Mouse (Mus musculus): ENCODE results near the gene Tcp11. TPM values are rescaled to one million over a fixed set of nuclear protein-coding genes. Genes with fewer than 3 reads are reported as not detected.

Tcp11 gene
- total RNA-seq, 1 experiment = 4.8 TPM

- no peak for TF ChIP-seq HCFC1 (IDR thresholded peaks at IDR 0.05; ENCODE audit: borderline replicate concordance, insufficient read depth, low read length)
- no peak for TF ChIP-seq CHD2 (IDR thresholded peaks at IDR 0.05; ENCODE audit: low read depth, low read length)
- no peak for TF ChIP-seq ZNF384 (IDR thresholded peaks at IDR 0.05; ENCODE audit: low read depth, low read length)
- TF ChIP-seq MAFK (IDR thresholded peaks at IDR 0.05; ENCODE audit: insufficient read depth, low read depth, low read length) = no peak
- no peak for TF ChIP-seq ZC3H11A (IDR thresholded peaks at IDR 0.05; ENCODE audit: borderline replicate concordance, low read depth, low read length)
- H3K36me3 ChIP-seq (ENCODE audit: control insufficient read depth, insufficient read depth, low read length, poor library complexity, severe bottlenecking) = peaks cover 2% of the 10 kb centered on the region; the same call in 1 of the 2 replicates
- in situ Hi-C loops (cut with MboI; ENCODE audit: low sequenced_read_pairs in 2 of 2, unreplicated experiment in 2 of 2) = no loop called here
- H3K4me3 ChIP-seq (ENCODE audit: insufficient read depth in 1 of 2, low read depth in 1 of 2, low read length in 2 of 2, poor library complexity in 1 of 2, severe bottlenecking in 1 of 2) = no peak overlapping the region
- peaks cover 5 to 15% of the 10 kb centered on the region in 2 experiments for H3K4me1 ChIP-seq (ENCODE audit: control insufficient read depth in 2 of 2, insufficient read depth in 2 of 2, low read length in 2 of 2, poor library complexity in 1 of 2)
- no peak overlapping the region for H3K27ac ChIP-seq (ENCODE audit: insufficient read depth, low read depth, low read length, poor library complexity, severe bottlenecking)
- H3K9ac ChIP-seq (ENCODE audit: insufficient read depth, low read depth, low read length, poor library complexity, severe bottlenecking) = no peak overlapping the region
- H3K9me3 ChIP-seq (ENCODE audit: control insufficient read depth, insufficient read depth, low read depth, low read length) = no peaks in the 10 kb centered on the region
- DNase-seq (ENCODE audit: low read depth, low spot score) = no peak
Observed at GRCm38 (mm10) chr17:28032219-28032618, 48.2 kb downstream of the Tcp11 start.

DNA sequence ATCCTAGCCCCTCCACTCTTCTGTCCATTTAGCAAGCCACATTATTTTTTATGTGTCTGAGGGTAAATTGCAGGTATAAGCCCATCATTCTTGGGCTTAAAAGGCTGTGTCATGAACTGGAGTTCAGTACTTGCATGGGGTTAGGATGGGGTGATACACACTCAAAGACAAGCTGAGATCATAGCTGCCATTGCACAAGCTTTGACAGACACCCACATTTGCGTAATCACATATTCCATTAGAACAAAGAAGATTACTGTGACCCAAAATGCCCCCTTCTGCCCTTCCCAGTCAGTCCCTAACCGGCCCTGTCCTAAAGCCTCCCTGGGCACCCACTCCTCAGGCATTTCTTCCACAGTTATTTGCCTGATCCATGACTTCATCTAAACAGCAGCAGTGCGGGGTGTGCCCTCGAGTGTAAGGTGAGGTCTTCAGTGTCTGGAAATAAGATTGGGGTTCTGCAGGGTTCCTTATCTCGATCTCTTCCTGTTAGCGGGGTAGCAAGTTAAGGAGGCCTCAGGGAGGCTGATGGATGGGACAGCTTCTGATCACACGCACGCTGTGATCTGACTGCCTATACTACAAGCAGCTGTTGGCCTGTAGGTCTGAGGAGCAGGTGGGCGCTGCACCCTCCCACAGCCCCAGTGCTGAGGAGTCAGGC lies 49.0 kb downstream of the Tcp11 start:
- no peak overlapping the region for H3K9ac ChIP-seq (ENCODE audit: insufficient read depth, low read depth, low read length, poor library complexity, severe bottlenecking)
- no peaks in the 10 kb centered on the region for H3K9me3 ChIP-seq (ENCODE audit: control insufficient read depth, insufficient read depth, low read depth, low read length)
- peaks cover 5 to 15% of the 10 kb centered on the region in 2 experiments for H3K4me1 ChIP-seq (ENCODE audit: control insufficient read depth in 2 of 2, insufficient read depth in 2 of 2, low read length in 2 of 2, poor library complexity in 1 of 2)
- H3K36me3 ChIP-seq (ENCODE audit: control insufficient read depth, insufficient read depth, low read length, poor library complexity, severe bottlenecking) = peaks cover 4% of the 10 kb centered on the region; the same call in 1 of the 2 replicates
- no peak for DNase-seq (ENCODE audit: low read depth, low spot score)
- in situ Hi-C loops (cut with MboI; ENCODE audit: low sequenced_read_pairs in 2 of 2, unreplicated experiment in 2 of 2) = no loop called here
- no peak overlapping the region for H3K4me3 ChIP-seq (ENCODE audit: insufficient read depth in 1 of 2, low read depth in 1 of 2, low read length in 2 of 2, poor library complexity in 1 of 2, severe bottlenecking in 1 of 2)
- no peak overlapping the region for H3K27ac ChIP-seq (ENCODE audit: insufficient read depth, low read depth, low read length, poor library complexity, severe bottlenecking)
- no peak for TF ChIP-seq CHD2 (IDR thresholded peaks at IDR 0.05; ENCODE audit: low read depth, low read length)
- TF ChIP-seq ZC3H11A (IDR thresholded peaks at IDR 0.05; ENCODE audit: borderline replicate concordance, low read depth, low read length) = no peak

DNA sequence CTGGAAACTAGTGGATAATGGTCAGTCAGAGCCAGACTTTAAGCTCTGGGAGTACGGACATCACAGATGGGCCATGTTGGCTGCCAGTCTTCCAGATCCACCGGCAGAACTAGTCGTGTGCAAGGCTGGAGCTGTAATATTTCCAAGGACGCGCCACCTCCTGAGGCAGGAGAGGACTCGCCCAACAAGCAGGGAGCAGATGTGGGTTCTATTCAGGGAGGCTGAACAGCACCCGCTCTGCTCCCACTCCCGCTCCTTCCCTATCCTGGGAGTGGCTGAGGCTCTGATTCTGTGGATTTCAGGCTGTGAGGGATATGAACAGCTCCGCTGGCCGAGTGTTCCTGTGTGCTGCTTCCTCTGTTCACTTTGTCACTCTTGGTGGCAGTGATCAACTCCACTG lies 50.0 kb downstream of the Tcp11 start:
- Histone ChIP-seq H3K9ac (ENCODE audit: insufficient read depth, low read depth, low read length, poor library complexity, severe bottlenecking) (no peak overlapping the region), H3K4me1 (ENCODE audit: control insufficient read depth in 2 of 2, insufficient read depth in 2 of 2, low read length in 2 of 2, poor library complexity in 1 of 2) (peaks cover 5 to 15% of the 10 kb centered on the region in 2 experiments), H3K9me3 (ENCODE audit: control insufficient read depth, insufficient read depth, low read depth, low read length) (no peaks in the 10 kb centered on the region), H3K36me3 (ENCODE audit: control insufficient read depth, insufficient read depth, low read length, poor library complexity, severe bottlenecking) (peaks cover 4% of the 10 kb centered on the region; the same call in 1 of the 2 replicates), H3K27ac (ENCODE audit: insufficient read depth, low read depth, low read length, poor library complexity, severe bottlenecking) (no peak overlapping the region), H3K4me3 (ENCODE audit: insufficient read depth in 1 of 2, low read depth in 1 of 2, low read length in 2 of 2, poor library complexity in 1 of 2, severe bottlenecking in 1 of 2) (no peak overlapping the region)
- DNase-seq (ENCODE audit: low read depth, low spot score) = no peak
- in situ Hi-C loops (cut with MboI; ENCODE audit: low sequenced_read_pairs in 2 of 2, unreplicated experiment in 2 of 2) = no loop called here
- TF ChIP-seq ZNF384 (IDR thresholded peaks at IDR 0.05; ENCODE audit: low read depth, low read length) (no peak), HCFC1 (IDR thresholded peaks at IDR 0.05; ENCODE audit: borderline replicate concordance, insufficient read depth, low read length) (no peak), MAFK (IDR thresholded peaks at IDR 0.05; ENCODE audit: insufficient read depth, low read depth, low read length) (no peak), CHD2 (IDR thresholded peaks at IDR 0.05; ENCODE audit: low read depth, low read length) (no peak), ZC3H11A (IDR thresholded peaks at IDR 0.05; ENCODE audit: borderline replicate concordance, low read depth, low read length) (no peak)

- Histone ChIP-seq H3K36me3 (ENCODE audit: control insufficient read depth, insufficient read depth, low read length, poor library complexity, severe bottlenecking) (peaks cover 4% of the 10 kb centered on the region; the same call in 1 of the 2 replicates), H3K9ac (ENCODE audit: insufficient read depth, low read depth, low read length, poor library complexity, severe bottlenecking) (no peak overlapping the region), H3K4me1 (ENCODE audit: control insufficient read depth in 2 of 2, insufficient read depth in 2 of 2, low read length in 2 of 2, poor library complexity in 1 of 2) (peaks cover 5 to 13% of the 10 kb centered on the region in 2 experiments), H3K4me3 (ENCODE audit: insufficient read depth in 1 of 2, low read depth in 1 of 2, low read length in 2 of 2, poor library complexity in 1 of 2, severe bottlenecking in 1 of 2) (no peak overlapping the region), H3K27ac (ENCODE audit: insufficient read depth, low read depth, low read length, poor library complexity, severe bottlenecking) (no peak overlapping the region), H3K9me3 (ENCODE audit: control insufficient read depth, insufficient read depth, low read depth, low read length) (no peaks in the 10 kb centered on the region)
- no peak for DNase-seq (ENCODE audit: low read depth, low spot score)
- in situ Hi-C loops (cut with MboI; ENCODE audit: low sequenced_read_pairs in 2 of 2, unreplicated experiment in 2 of 2) = no loop called here
- no peak for TF ChIP-seq CHD2 (IDR thresholded peaks at IDR 0.05; ENCODE audit: low read depth, low read length)
Observed at GRCm38 (mm10) chr17:28029308-28029707, 51.1 kb downstream of the Tcp11 start.

- in situ Hi-C loops (cut with MboI; ENCODE audit: low sequenced_read_pairs in 2 of 2, unreplicated experiment in 2 of 2) = no loop called here
- Histone ChIP-seq H3K27ac (ENCODE audit: insufficient read depth, low read depth, low read length, poor library complexity, severe bottlenecking) (no peak overlapping the region), H3K9me3 (ENCODE audit: control insufficient read depth, insufficient read depth, low read depth, low read length) (no peaks in the 10 kb centered on the region), H3K9ac (ENCODE audit: insufficient read depth, low read depth, low read length, poor library complexity, severe bottlenecking) (no peak overlapping the region), H3K4me3 (ENCODE audit: insufficient read depth in 1 of 2, low read depth in 1 of 2, low read length in 2 of 2, poor library complexity in 1 of 2, severe bottlenecking in 1 of 2) (no peak overlapping the region), H3K36me3 (ENCODE audit: control insufficient read depth, insufficient read depth, low read length, poor library complexity, severe bottlenecking) (peaks cover 4% of the 10 kb centered on the region; the same call in 1 of the 2 replicates), H3K4me1 (ENCODE audit: control insufficient read depth in 2 of 2, insufficient read depth in 2 of 2, low read length in 2 of 2, poor library complexity in 1 of 2) (peaks cover 5 to 13% of the 10 kb centered on the region in 2 experiments)
- TF ChIP-seq CHD2 (IDR thresholded peaks at IDR 0.05; ENCODE audit: low read depth, low read length) = no peak
- TF ChIP-seq ZNF384 (IDR thresholded peaks at IDR 0.05; ENCODE audit: low read depth, low read length) = no peak
- no peak for TF ChIP-seq MAFK (IDR thresholded peaks at IDR 0.05; ENCODE audit: insufficient read depth, low read depth, low read length)
- no peak for TF ChIP-seq ZC3H11A (IDR thresholded peaks at IDR 0.05; ENCODE audit: borderline replicate concordance, low read depth, low read length)
- no peak for TF ChIP-seq HCFC1 (IDR thresholded peaks at IDR 0.05; ENCODE audit: borderline replicate concordance, insufficient read depth, low read length)
- no peak for DNase-seq (ENCODE audit: low read depth, low spot score)
Observed at GRCm38 (mm10) chr17:28028236-28028635, 52.2 kb downstream of the Tcp11 start.
